Mouse (Mus musculus) bone marrow macrophage, adult 2 months (primary cell): Measurements from ENCODE around the gene Foxe1.

Source experiments
- CTCF ChIP-seq: IDR thresholded peaks from 2 replicates; pipeline ENCODE4 v1.5.1; 2012; ENCODE audit warnings: low read depth, mild to moderate bottlenecking, low read length, moderate library complexity
- POLR2A ChIP-seq: IDR thresholded peaks from 2 replicates; pipeline ENCODE4 v1.6.1; 2012; ENCODE audit warnings: mild to moderate bottlenecking, low read depth, low read length, borderline replicate concordance

- no peak for TF ChIP-seq POLR2A
- peak; percentile 62 for TF ChIP-seq CTCF
Measured at GRCm38 (mm10) chr4:46374455-46374854, 31.0 kb downstream of the Foxe1 start.
